Mouse (Mus musculus) neural tube, embryonic 14.5 days (tissue): Measurements from ENCODE around the gene Xab2. TPM values are rescaled to one million over a fixed set of nuclear protein-coding genes. Genes with fewer than 3 reads are reported as not detected.

Experiments
- ATAC-seq: fragments of 200-750 bp; cut with Nextera tagmentation; 2 replicates; pipeline ENCODE4 v1.8.0; 2017; ENCODE audit warnings: low read depth, mild to moderate bottlenecking, moderate TSS enrichment, moderate library complexity
- H3K27ac ChIP-seq: fragments of 300-500 bp; sonication (generic); 2 replicates; pipeline ENCODE4 v1.5.1; 2014; ENCODE audit warnings: low read depth, mild to moderate bottlenecking, control low read depth, low read length, moderate library complexity, mixed read lengths
- H3K27me3 ChIP-seq: fragments of 300-500 bp; sonication (generic); 2 replicates; pipeline ENCODE4 v1.6.1; 2014; ENCODE audit warnings: low read length; ENCODE audit not compliant: control insufficient read depth, insufficient read depth
- H3K36me3 ChIP-seq: fragments of 300-500 bp; sonication (generic); 2 replicates; pipeline ENCODE4 v1.6.1; 2014; ENCODE audit warnings: low read length, mixed read lengths; ENCODE audit not compliant: control insufficient read depth, insufficient read depth
- H3K4me1 ChIP-seq: fragments of 300-500 bp; sonication (generic); 2 replicates; pipeline ENCODE4 v1.6.1; 2014; ENCODE audit warnings: low read length; ENCODE audit not compliant: control insufficient read depth, insufficient read depth
- H3K4me2 ChIP-seq: fragments of 300-500 bp; sonication (generic); 2 replicates; pipeline ENCODE4 v1.6.1; 2014; ENCODE audit warnings: mild to moderate bottlenecking, low read depth, low read length, control low read depth
- H3K4me3 ChIP-seq: fragments of 300-500 bp; sonication (generic); 2 replicates; pipeline ENCODE4 v1.5.1; 2014; ENCODE audit warnings: low read depth, low read length, control low read depth, mixed read lengths
- H3K9ac ChIP-seq: fragments of 300-500 bp; sonication (generic); replicated peaks from 2 replicates; pipeline ENCODE4 v1.6.1; 2014; ENCODE audit warnings: low read depth, mild to moderate bottlenecking, control low read depth, low read length, mixed read lengths
- H3K9me3 ChIP-seq: fragments of 300-500 bp; sonication (generic); 2 replicates; pipeline ENCODE4 v1.6.1; 2016; ENCODE audit warnings: low read length; ENCODE audit not compliant: control insufficient read depth
- WGBS: fragments of 180-500 bp; shearing (Covaris S2); extraction: QIAGEN DNeasy Blood & Tissue Kit; methylation state at CpG from one replicate; pipeline ENCODE4 v1.1.7; 2014; 5-methylcytosine and 5-hydroxymethylcytosine counted together
- polyA plus RNA-seq: library from polyadenylated mRNA; unstranded; fragments of >200 nt; fragmentation: Nextera tagmentation; extraction: Ambion mirVana; gene quantifications from 2 replicates; pipeline ENCODE4 v1.2.1, GENCODE M21; 2014

Gene Xab2
- polyA plus RNA-seq, 1 experiment from 2014 or later = 48.0 TPM

- Histone ChIP-seq H3K9ac (no peak overlapping the region), H3K27me3 (no peaks in the 10 kb centered on the region), H3K4me3 (no peak overlapping the region), H3K4me2 (no peak overlapping the region), H3K4me1 (no peaks in the 10 kb centered on the region), H3K36me3 (no peaks in the 10 kb centered on the region), H3K9me3 (no peaks in the 10 kb centered on the region), H3K27ac (no peak overlapping the region)
- 71% methylated on average over 3 of the region's 3 CpGs for WGBS
- ATAC-seq = no peak
Observed at GRCm38 (mm10) chr8:3652845-3653244, 31.7 kb upstream of the Xab2 start.

DNA sequence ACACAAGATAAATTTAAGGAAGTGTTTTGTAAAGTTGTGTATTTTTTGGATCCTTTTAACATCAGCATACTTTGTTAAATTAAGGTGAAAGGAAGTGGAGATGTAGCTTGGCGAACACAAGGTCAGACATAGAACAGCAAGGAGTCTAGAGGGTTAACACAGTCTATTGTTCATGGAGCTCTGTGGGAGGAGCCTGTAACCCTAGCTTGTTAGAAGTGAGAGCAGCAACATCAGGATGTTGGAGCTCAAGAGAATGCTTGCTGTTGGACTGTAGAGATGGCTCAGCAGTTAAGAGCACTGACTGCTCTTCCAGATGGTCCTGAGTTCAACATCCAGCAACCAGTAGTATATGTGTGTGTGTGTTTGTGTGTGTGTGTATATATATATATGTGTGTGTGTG is 27.9 kb upstream of the Xab2 start:
- H3K4me3 ChIP-seq = no peak overlapping the region
- H3K4me2 ChIP-seq = no peak overlapping the region
- H3K27me3 ChIP-seq = no peaks in the 10 kb centered on the region
- no peaks in the 10 kb centered on the region for H3K9me3 ChIP-seq
- H3K4me1 ChIP-seq = no peaks in the 10 kb centered on the region
- no peak overlapping the region for H3K9ac ChIP-seq
- H3K27ac ChIP-seq = no peak overlapping the region
- no peak for ATAC-seq
- 33% methylated on average over 1 of the region's 1 CpGs for WGBS
- no peaks in the 10 kb centered on the region for H3K36me3 ChIP-seq

- no peak overlapping the region for H3K27ac ChIP-seq
- no peaks in the 10 kb centered on the region for H3K9me3 ChIP-seq
- WGBS = 66% methylated on average over 2 of the region's 2 CpGs
- H3K4me1 ChIP-seq = no peaks in the 10 kb centered on the region
- no peak overlapping the region for H3K9ac ChIP-seq
- H3K36me3 ChIP-seq = no peaks in the 10 kb centered on the region
- no peak overlapping the region for H3K4me2 ChIP-seq
- ATAC-seq = no peak
- no peak overlapping the region for H3K4me3 ChIP-seq
- H3K27me3 ChIP-seq = no peaks in the 10 kb centered on the region
Observed at GRCm38 (mm10) chr8:3648268-3648667, 27.2 kb upstream of the Xab2 start.

- WGBS = 80% methylated on average over 4 of the region's 4 CpGs
- no peaks in the 10 kb centered on the region for H3K9me3 ChIP-seq
Observed at GRCm38 (mm10) chr8:3647561-3647960, 26.4 kb upstream of the Xab2 start.

DNA sequence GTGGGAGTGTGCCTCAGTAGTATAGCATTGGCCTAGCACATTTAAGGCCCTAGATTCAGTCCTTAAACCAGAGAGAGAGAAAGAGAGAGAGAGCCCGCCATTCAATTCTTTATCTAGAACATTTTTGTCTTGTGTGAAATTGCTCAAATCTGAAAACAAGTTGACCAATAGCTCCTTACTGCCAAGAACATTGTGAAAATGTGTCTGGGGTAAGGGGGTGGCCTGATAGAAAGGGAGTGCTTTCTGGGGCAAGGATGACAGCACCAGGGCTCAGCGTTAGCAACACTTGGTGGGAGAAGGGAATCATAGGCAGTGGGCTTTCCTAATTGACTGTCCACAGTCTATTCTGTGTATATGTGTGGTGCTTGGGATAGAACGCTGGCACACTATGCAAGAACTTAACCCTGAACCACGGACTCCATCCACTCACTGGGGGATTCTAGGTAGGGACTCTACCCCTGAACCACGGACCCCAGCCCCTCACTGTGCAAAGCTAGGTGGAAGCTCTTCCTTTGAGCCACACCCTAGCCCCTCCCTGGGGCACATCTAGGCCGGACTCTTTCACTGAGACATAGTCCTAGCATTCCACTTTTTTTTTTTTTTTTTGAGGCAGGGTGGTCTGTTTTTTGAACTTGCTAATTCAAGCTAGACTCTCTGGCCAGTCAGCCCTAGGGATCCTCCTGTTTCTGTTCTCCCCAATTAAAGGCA is 25.9 kb upstream of the Xab2 start:
- no peak for ATAC-seq
- no peak overlapping the region for H3K9ac ChIP-seq
- H3K4me2 ChIP-seq = no peak overlapping the region
- no peaks in the 10 kb centered on the region for H3K36me3 ChIP-seq
- no peak overlapping the region for H3K27ac ChIP-seq
- no peaks in the 10 kb centered on the region for H3K4me1 ChIP-seq
- WGBS = 87% methylated on average over 6 of the region's 6 CpGs
- H3K9me3 ChIP-seq = no peaks in the 10 kb centered on the region
- H3K27me3 ChIP-seq = no peaks in the 10 kb centered on the region
- H3K4me3 ChIP-seq = no peak overlapping the region

More at GRCm38 (mm10) chr8:3647561-3647960, 26.4 kb upstream of the Xab2 start:
- Histone ChIP-seq H3K27ac (no peak overlapping the region), H3K4me1 (no peaks in the 10 kb centered on the region), H3K27me3 (no peaks in the 10 kb centered on the region), H3K4me2 (no peak overlapping the region), H3K9ac (no peak overlapping the region), H3K36me3 (no peaks in the 10 kb centered on the region), H3K4me3 (no peak overlapping the region)
- ATAC-seq = no peak

DNA sequence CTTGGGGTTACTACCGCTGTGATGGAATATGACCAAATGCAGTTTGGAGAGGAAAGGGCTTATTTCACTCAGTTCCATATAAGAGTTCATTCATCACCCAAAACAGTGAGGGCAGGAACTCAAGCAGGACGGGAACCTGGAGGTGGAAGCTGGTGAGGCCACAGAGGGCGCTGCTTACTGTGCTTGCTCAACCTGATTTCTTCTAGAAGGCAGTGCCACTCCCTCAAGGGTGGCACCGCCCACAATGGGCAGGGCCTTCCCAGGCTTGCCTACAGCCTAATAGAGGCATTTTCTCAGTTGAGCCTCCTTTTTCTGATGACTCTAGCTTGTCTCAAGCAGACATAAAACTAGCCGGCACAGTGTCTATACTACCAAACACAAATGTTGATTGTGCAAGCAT is 24.7 kb upstream of the Xab2 start:
- ATAC-seq = no peak
- no peak overlapping the region for H3K9ac ChIP-seq
- no peaks in the 10 kb centered on the region for H3K27me3 ChIP-seq
- WGBS = 22% methylated on average over 5 of the region's 5 CpGs
- H3K4me1 ChIP-seq = no peaks in the 10 kb centered on the region
- H3K27ac ChIP-seq = no peak overlapping the region
- H3K4me3 ChIP-seq = no peak overlapping the region
- H3K36me3 ChIP-seq = no peaks in the 10 kb centered on the region
- H3K4me2 ChIP-seq = no peak overlapping the region
- no peaks in the 10 kb centered on the region for H3K9me3 ChIP-seq

DNA sequence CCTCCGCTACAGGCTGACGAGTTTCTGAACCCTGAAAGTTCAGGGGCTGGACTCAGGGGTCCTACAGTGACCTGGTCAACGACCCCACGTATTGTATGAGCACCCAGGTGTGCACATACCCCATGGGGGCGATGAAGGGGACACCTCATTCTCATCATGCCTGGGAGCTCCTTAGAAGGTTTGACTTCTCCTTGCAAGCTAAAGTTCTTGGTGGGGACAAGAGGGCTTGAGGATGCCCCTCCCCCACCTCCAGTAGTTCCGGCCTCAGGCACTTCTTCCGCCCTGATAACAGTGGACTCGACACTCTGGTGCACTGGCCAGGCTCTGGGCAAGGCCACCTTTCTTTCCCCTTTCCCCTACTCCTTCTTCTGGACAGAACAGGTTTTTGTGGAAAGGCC is 10.4 kb upstream of the Xab2 start:
- Histone ChIP-seq H3K9ac (peak overlapping the region; percentile 5; the same call in 1 of the 2 replicates), H3K27me3 (no peaks in the 10 kb centered on the region), H3K36me3 (no peaks in the 10 kb centered on the region), H3K9me3 (no peaks in the 10 kb centered on the region), H3K4me2 (peak overlapping the region; percentile 66), H3K4me1 (no peaks in the 10 kb centered on the region), H3K4me3 (peak overlapping the region; percentile 35), H3K27ac (no peak overlapping the region)
- WGBS = 21% methylated on average over 8 of the region's 8 CpGs
- 0 out of 2 replicates have a peak, but pooled peaks have one; percentile 5 for ATAC-seq

DNA sequence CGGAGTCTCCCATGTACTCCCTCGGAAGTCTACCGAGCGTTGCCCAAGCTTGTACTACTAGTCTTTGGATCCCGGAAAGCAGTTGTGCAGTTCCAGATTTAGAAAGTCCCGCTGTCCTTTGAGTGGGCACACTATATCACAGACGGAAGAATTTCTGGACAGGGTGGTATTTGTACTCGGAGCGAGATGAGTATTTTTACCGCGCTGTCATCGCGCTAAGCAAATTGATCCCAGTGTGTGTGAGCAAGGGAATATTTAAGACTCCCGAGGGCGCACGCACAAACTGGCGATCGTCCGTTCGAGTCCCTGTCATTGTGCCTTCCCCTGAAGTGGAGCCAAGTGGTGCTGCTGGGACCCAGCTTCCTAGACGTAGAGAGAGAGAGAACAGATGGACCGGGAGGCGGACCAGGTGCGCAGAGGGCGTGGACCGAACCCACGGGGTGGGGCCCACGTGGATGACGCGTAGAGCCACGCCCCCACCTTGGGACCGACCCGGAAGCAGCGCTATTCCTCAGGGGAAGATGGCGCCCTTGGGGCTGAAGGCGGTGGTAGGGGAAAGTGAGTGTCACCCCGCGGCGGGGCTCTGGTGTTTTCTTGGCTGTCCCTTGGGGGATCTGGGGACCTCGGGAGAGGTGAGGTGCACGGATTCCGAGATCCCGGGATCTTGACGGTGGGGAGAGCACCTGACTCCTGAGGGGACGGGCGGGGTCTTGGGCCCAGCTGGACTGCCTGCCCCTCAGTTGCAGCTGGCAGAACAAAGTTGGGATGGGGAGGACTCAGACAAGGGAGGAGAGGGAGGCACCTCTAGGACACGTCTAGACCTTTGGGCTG is 9.7 kb upstream of the Xab2 start, which contains the start of gene Stxbp2:
Stxbp2 (plus strand) TSS at position 309 of the 831 bp plus-strand sequence.
- no peak within 1 kb of the TSS for H3K27ac ChIP-seq
- no peaks in the 10 kb centered on the region for H3K9me3 ChIP-seq
- ATAC-seq = peak; percentile 74
- peak within 1 kb of the TSS; percentile 35 for H3K4me3 ChIP-seq
- no peaks in the 10 kb centered on the region for H3K27me3 ChIP-seq
- peak within 1 kb of the TSS; percentile 66 for H3K4me2 ChIP-seq
- H3K4me1 ChIP-seq = no peaks in the 10 kb centered on the region
- no peaks in the 10 kb centered on the region for H3K36me3 ChIP-seq
- H3K9ac ChIP-seq = peak within 1 kb of the TSS; percentile 5
- 5% methylated on average over 47 of the region's 47 CpGs for WGBS

DNA sequence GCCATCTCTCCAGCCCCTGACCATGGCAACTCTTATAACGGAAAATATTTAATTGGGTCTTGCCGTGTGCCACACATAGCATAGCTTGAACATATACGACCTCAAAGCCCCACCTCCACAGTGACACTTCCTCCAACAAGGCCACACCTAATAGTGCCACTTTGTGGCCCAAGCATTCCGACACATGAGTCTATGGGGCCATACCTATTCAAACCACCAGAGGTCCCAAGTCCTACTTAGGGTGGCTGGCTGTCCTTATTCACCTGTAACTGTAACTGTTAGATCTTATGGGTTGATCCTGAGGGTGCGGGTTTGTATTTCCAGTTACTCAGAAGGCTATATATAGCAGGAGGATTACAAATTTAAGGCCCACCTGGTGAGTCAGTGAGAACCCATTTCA is 6.9 kb upstream of the Xab2 start:
- peak; percentile 21; the same call in 1 of the 2 replicates for ATAC-seq
- H3K4me3 ChIP-seq = no peak overlapping the region
- H3K9ac ChIP-seq = no peak overlapping the region
- H3K4me1 ChIP-seq = no peaks in the 10 kb centered on the region
- no peak overlapping the region for H3K4me2 ChIP-seq
- H3K9me3 ChIP-seq = no peaks in the 10 kb centered on the region
- H3K27ac ChIP-seq = no peak overlapping the region
- no peaks in the 10 kb centered on the region for H3K27me3 ChIP-seq
- WGBS = 31% methylated on average over 5 of the region's 5 CpGs
- H3K36me3 ChIP-seq = no peaks in the 10 kb centered on the region
